Mouse (Mus musculus) midbrain, postnatal 0 days (tissue): ENCODE results near the gene Rxrg. TPM values are rescaled to one million over a fixed set of nuclear protein-coding genes. Genes with fewer than 3 reads are reported as not detected.

Source experiments
- ATAC-seq: fragments of 200-750 bp; cut with Nextera tagmentation; 2 replicates; pipeline ENCODE4 v1.8.0; 2017; ENCODE audit warnings: moderate number of reproducible peaks, mild to moderate bottlenecking, moderate TSS enrichment, moderate library complexity; ENCODE audit not compliant: low FRiP score
- DNase-seq: peaks from one replicate; pipeline ENCODE4 v3.0.0-alpha.2; 2015; ENCODE audit warnings: low spot score
- H3K27ac ChIP-seq: fragments of 300-500 bp; sonication (generic); 2 replicates; pipeline ENCODE4 v1.5.1; 2014; ENCODE audit warnings: low read depth, mild to moderate bottlenecking, low read length, mixed read lengths
- H3K27me3 ChIP-seq: fragments of 300-500 bp; sonication (generic); 2 replicates; pipeline ENCODE4 v1.6.1; 2014; ENCODE audit warnings: low read length, control low read depth, mixed read lengths; ENCODE audit not compliant: insufficient read depth
- H3K36me3 ChIP-seq: fragments of 300-500 bp; sonication (generic); 2 replicates; pipeline ENCODE4 v1.6.1; 2014; ENCODE audit warnings: low read length, control low read depth, mixed read lengths; ENCODE audit not compliant: insufficient read depth
- H3K4me1 ChIP-seq: fragments of 300-500 bp; sonication (generic); 2 replicates; pipeline ENCODE4 v1.6.1; 2014; ENCODE audit warnings: mild to moderate bottlenecking, control low read depth, antibody characterized with exemption, low read length, mixed read lengths; ENCODE audit not compliant: insufficient read depth
- H3K4me2 ChIP-seq: fragments of 300-500 bp; sonication (generic); 2 replicates; pipeline ENCODE4 v1.6.1; 2014; ENCODE audit warnings: low read depth, mild to moderate bottlenecking, low read length, mixed read lengths; ENCODE audit not compliant: poor library complexity, severe bottlenecking
- H3K4me3 ChIP-seq: fragments of 300-500 bp; sonication (generic); 2 replicates; pipeline ENCODE4 v1.5.1; 2014; ENCODE audit warnings: low read depth, mild to moderate bottlenecking, low read length, moderate library complexity
- H3K9ac ChIP-seq: fragments of 300-500 bp; sonication (generic); replicated peaks from 2 replicates; pipeline ENCODE4 v1.6.1; 2014; ENCODE audit warnings: mild to moderate bottlenecking, low read length, moderate library complexity, mixed read lengths; ENCODE audit not compliant: poor library complexity, severe bottlenecking
- H3K9me3 ChIP-seq: fragments of 300-500 bp; sonication (generic); 2 replicates; pipeline ENCODE4 v1.6.1; 2016; ENCODE audit warnings: low read length, control low read depth
- CTCF ChIP-seq: IDR thresholded peaks from 2 replicates; pipeline ENCODE4 v1.5.1; 2016; ENCODE audit warnings: antibody characterized with exemption, mild to moderate bottlenecking
- WGBS: fragments of 180-500 bp; shearing (Covaris S2); extraction: QIAGEN DNeasy Blood & Tissue Kit; methylation state at CpG from one replicate; pipeline ENCODE4 v1.1.7; 2014; 5-methylcytosine and 5-hydroxymethylcytosine counted together
- polyA plus RNA-seq: library from polyadenylated mRNA; unstranded; fragments of >200 nt; fragmentation: Nextera tagmentation; extraction: Ambion mirVana; gene quantifications from 2 replicates; pipeline ENCODE4 v1.2.1, GENCODE M21; 2015
- total RNA-seq: library from RNA; depleted of rRNA; stranded (reverse); fragments of >200 nt; gene quantifications from 2 replicates; pipeline ENCODE4 v1.2.3, GENCODE M21; 2014

Rxrg gene
- total and polyA plus RNA-seq, 2 experiments from 2014 or later, result 11.4 to 12.8 TPM

GRCm38 (mm10) chr1:167617131-167617530, 18.9 kb downstream of the Rxrg start:
- no peaks in the 10 kb centered on the region for H3K4me1 ChIP-seq
- H3K9me3 ChIP-seq, result no peaks in the 10 kb centered on the region
- H3K36me3 ChIP-seq, result no peaks in the 10 kb centered on the region
- H3K4me2 ChIP-seq, result no peak overlapping the region
- no peak overlapping the region for H3K9ac ChIP-seq
- no peak overlapping the region for H3K27ac ChIP-seq
- H3K27me3 ChIP-seq, result no peaks in the 10 kb centered on the region
- no peak for DNase-seq
- no peak for ATAC-seq
- no peak for TF ChIP-seq CTCF
- no peak overlapping the region for H3K4me3 ChIP-seq
- 78% methylated on average over 14 of the region's 14 CpGs for WGBS

GRCm38 (mm10) chr1:167617995-167618489, 19.9 kb downstream of the Rxrg start:
- no peaks in the 10 kb centered on the region for H3K4me1 ChIP-seq
- WGBS, result 66% methylated on average over 18 of the region's 18 CpGs
- peak; percentile 75 for DNase-seq
- TF ChIP-seq CTCF, result no peak
- no peak overlapping the region for H3K4me3 ChIP-seq
- no peaks in the 10 kb centered on the region for H3K9me3 ChIP-seq
- H3K27ac ChIP-seq, result no peak overlapping the region
- peak; percentile 63; the same call in 1 of the 2 replicates for ATAC-seq
- H3K9ac ChIP-seq, result no peak overlapping the region
- H3K36me3 ChIP-seq, result no peaks in the 10 kb centered on the region
- H3K27me3 ChIP-seq, result no peaks in the 10 kb centered on the region
- H3K4me2 ChIP-seq, result no peak overlapping the region

GRCm38 (mm10) chr1:167620206-167620795, 22.1 kb downstream of the Rxrg start:
- Histone ChIP-seq H3K4me1 (no peaks in the 10 kb centered on the region), H3K4me2 (no peak overlapping the region), H3K9me3 (no peaks in the 10 kb centered on the region), H3K4me3 (no peak overlapping the region), H3K27ac (no peak overlapping the region), H3K9ac (no peak overlapping the region), H3K36me3 (no peaks in the 10 kb centered on the region), H3K27me3 (no peaks in the 10 kb centered on the region)
- ATAC-seq (no peak), DNase-seq (no peak)
- TF ChIP-seq CTCF, result no peak
- WGBS, result 63% methylated on average over 15 of the region's 15 CpGs

- no peak overlapping the region for H3K4me3 ChIP-seq
- H3K36me3 ChIP-seq, result no peaks in the 10 kb centered on the region
- DNase-seq, result no peak
- TF ChIP-seq CTCF, result no peak
- no peak overlapping the region for H3K4me2 ChIP-seq
- no peaks in the 10 kb centered on the region for H3K27me3 ChIP-seq
- no peaks in the 10 kb centered on the region for H3K4me1 ChIP-seq
- H3K9me3 ChIP-seq, result no peaks in the 10 kb centered on the region
- 33% methylated on average over 3 of the region's 3 CpGs for WGBS
- ATAC-seq, result no peak
- no peak overlapping the region for H3K27ac ChIP-seq
- no peak overlapping the region for H3K9ac ChIP-seq
These were observed 26.9 kb downstream of the Rxrg start for GRCm38 (mm10) chr1:167625098-167625497.

GRCm38 (mm10) chr1:167631765-167632164, 33.6 kb downstream of the Rxrg start:
- no peak for ATAC-seq
- Histone ChIP-seq H3K9me3 (no peaks in the 10 kb centered on the region), H3K9ac (no peak overlapping the region), H3K4me1 (no peaks in the 10 kb centered on the region), H3K27ac (no peak overlapping the region), H3K4me2 (no peak overlapping the region), H3K4me3 (no peak overlapping the region), H3K36me3 (no peaks in the 10 kb centered on the region), H3K27me3 (no peaks in the 10 kb centered on the region)
- 92% methylated on average over 6 of the region's 6 CpGs for WGBS
- DNase-seq, result no peak
- TF ChIP-seq CTCF, result no peak

GRCm38 (mm10) chr1:167635702-167636101, 37.5 kb downstream of the Rxrg start:
- 65% methylated on average over 12 of the region's 12 CpGs for WGBS
- no peak overlapping the region for H3K9ac ChIP-seq

More at GRCm38 (mm10) chr1:167635702-167636101, 37.5 kb downstream of the Rxrg start:
- TF ChIP-seq CTCF, result no peak
- H3K4me1 ChIP-seq, result no peaks in the 10 kb centered on the region
- no peak overlapping the region for H3K27ac ChIP-seq
- no peak for DNase-seq
- H3K36me3 ChIP-seq, result no peaks in the 10 kb centered on the region
- ATAC-seq, result no peak
- H3K4me3 ChIP-seq, result no peak overlapping the region
- H3K27me3 ChIP-seq, result no peaks in the 10 kb centered on the region
- H3K9me3 ChIP-seq, result no peaks in the 10 kb centered on the region
- no peak overlapping the region for H3K4me2 ChIP-seq
